Mouse (Mus musculus) subcutaneous adipose tissue, adult 2 months (tissue): ENCODE results near the gene Timm29. TPM values are rescaled to one million over a fixed set of nuclear protein-coding genes. Genes with fewer than 3 reads are reported as not detected.

Experiments used
- polyA plus RNA-seq: library from polyadenylated mRNA; depleted of rRNA; stranded (reverse); fragments of >200 nt; gene quantifications from 2 replicates; pipeline ENCODE4 v1.2.3, GENCODE M21; 2012; ENCODE audit warnings: low replicate concordance; rRNA removed

The Timm29 gene
- 24.4 and 33.7 TPM in 2 replicates for polyA plus RNA-seq

DNA sequence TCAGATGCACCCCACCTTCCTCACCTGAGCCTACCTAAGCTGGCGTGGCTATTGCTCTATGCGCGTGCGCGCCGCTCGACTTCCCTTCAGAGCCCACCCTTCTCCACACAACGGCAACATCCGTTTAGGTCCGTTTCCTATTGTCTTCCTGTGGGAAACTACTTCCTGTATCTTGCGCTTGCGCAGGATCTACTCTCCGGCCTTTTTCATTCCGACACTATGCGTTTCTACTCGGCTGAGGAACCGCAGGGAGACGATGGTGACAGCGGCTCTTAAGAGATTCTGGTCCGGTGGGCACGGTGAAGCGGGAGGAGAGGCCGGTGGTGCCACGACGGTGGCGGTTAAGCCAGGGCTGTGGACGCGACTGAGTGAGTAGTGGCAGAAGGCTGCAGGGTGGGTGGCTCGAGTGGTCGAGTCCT, at the start of gene Timm29, which contains the start of gene Yipf2:
Timm29 (plus strand) TSS at position 20 of the 419 bp plus-strand sequence.
Yipf2 (minus strand) TSS at position 126 of the 419 bp plus-strand sequence.

GRCm38 (mm10) chr9:21546789-21547074, 45.8 kb upstream of the Timm29 start, which contains the start of gene Carm1:
TSS of gene Carm1 (plus strand) at chr9:21546894.

DNA sequence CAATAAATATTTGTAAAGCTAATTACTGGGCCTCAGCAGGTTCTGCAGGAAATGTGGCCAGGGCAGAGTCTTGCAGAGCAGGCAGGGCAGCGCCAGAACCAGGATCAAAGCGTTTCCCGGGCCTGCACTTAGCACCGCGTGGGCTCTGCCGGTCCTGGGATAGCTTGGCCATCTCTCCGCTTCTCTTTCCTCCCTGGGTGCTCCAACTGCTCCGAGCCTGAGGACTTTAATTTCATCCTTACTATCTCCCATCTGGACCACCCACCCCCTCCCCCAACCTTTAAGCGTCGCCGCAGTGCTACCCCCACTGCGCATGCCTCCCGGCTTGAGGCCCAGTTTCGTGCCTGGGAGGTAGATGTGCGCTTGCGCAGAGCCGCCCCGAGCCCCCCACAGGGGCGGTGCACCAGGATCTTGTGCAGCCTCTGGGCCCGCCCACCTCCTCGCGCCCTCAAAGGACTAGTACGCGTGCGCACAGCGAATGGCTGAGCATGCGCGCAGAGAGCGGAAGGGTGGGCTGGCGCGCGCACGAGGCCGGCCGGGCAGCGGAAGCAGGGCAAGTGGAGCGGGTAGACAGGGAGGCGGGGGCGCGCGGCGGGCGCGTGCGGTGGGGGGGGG, 23.2 kb downstream of the Timm29 start, which contains the start of gene Smarca4:
Smarca4 (plus strand) TSS at position 553 of the 615 bp plus-strand sequence.

Other genes starting within 250 kb of the Timm29 start
- 29.9 and 86.4 TPM in 2 replicates for gene Ilf3, start 224.9 kb upstream of the Timm29 start, polyA plus RNA-seq
- gene Qtrt1, start 180.9 kb upstream of the Timm29 start, polyA plus RNA-seq: 17.1 and 58.6 TPM in 2 replicates
- 95.2 and 101 TPM in 2 replicates for gene Dnm2, start 167.8 kb upstream of the Timm29 start, polyA plus RNA-seq
- 40.8 and 55.3 TPM in 2 replicates for gene Tmed1, start 82.5 kb upstream of the Timm29 start, polyA plus RNA-seq
- 4.3 and 10.0 TPM in 2 replicates for gene AB124611, start 66.5 kb upstream of the Timm29 start, polyA plus RNA-seq
- gene Carm1, start 45.8 kb upstream of the Timm29 start, polyA plus RNA-seq: 66.5 and 132 TPM in 2 replicates
- gene Yipf2, start 106 bp downstream of the Timm29 start, polyA plus RNA-seq: 32.8 and 36.1 TPM in 2 replicates
- gene Smarca4, start 23.4 kb downstream of the Timm29 start, polyA plus RNA-seq: 33.4 and 57.3 TPM in 2 replicates
- 38.0 and 38.8 TPM in 2 replicates for gene Ldlr, start 130.8 kb downstream of the Timm29 start, polyA plus RNA-seq
- gene Spc24, start 167.6 kb downstream of the Timm29 start, polyA plus RNA-seq: 1.4 and 12.8 TPM in 2 replicates
- 57.7 and 93.8 TPM in 2 replicates for gene Kank2, start 206.0 kb downstream of the Timm29 start, polyA plus RNA-seq
- gene Angptl8, start 242.8 kb downstream of the Timm29 start, polyA plus RNA-seq: 88.4 and 128 TPM in 2 replicates